Mouse (Mus musculus): ENCODE measurements at regions not wholly inside any gene's neighbourhood (a gene's known extent, or its start where the extent isn't known, plus 50 kb on each side); places are given as distances from the start of the nearest gene placed in this dataset.

DNA sequence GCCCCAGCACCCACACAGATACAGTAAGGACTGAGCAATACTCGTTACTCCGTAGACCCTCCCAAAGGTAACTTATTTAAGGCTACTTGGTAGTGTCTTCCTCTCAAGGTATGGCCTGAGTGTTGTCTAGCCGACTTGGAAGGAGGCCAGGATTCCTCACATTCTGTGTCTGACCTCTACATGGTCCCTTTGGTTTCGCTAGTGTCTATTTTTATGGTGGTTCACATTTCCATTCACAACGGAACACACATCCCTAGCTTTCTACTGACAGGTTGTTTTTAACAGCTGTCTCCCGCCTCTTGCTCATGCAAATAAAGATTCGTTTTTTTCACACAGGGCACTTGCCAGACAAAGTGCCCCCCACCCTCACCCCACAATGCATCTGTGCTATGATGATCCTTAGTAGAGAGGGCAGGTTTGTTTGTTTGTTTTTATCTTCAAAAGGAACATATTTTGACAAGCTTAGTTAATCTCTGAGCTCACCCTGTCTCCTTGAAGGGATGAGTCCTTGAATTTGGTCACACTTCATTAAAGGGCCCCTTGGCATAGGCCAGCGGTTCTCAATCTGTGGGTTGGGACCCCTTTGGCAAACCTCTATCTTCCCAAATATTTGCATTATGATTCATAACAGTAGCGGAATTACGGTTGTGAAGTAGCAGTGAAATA is 52.7 kb downstream of the Phlda1 start:
- DNase-seq (ENCODE audit: low spot score in 2 of 2), result no peak

DNA sequence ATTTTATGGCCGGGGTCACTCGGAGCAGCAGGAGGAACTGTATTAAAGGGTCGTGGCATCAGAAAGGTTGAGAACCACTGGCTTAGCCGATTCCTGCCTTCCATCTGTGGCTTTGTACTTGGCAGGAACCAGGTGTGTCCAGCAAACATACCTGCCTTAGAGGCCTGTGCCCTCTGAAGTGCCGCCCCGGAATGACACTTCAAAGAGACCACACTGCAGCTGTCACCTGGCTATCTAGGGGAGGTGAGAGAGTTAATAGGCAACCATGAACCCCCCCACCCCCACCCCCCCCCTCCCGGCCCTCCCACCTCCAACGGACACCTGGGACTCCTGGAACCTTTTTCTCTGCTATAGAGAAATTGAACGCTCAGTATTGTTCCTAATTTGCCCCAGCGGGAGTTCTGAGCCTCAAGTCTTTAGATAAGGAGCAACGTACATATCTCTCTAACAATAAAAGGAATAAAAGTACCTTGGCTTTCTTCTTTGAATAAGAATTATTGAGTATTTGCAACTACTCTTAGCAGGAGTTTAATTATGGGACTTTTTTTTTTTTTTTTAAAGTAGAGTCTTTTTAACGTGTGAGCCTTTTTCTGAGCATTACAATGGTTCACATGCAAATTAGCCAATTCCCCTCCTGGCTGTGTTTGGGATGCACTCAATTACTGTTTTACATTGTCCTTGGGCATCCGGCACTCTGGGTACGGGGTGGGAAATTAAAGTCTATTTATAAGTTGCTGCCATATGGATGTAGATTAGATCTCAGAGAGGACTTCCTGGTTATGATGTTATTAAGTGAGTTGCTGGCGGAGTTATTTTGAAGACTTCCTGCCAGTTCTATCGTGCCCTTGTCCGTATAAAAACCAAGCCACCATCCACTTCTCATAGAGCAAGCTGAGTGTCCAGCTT is 53.5 kb downstream of the Phlda1 start:
- no peak for DNase-seq (ENCODE audit: low spot score in 2 of 2)

DNA sequence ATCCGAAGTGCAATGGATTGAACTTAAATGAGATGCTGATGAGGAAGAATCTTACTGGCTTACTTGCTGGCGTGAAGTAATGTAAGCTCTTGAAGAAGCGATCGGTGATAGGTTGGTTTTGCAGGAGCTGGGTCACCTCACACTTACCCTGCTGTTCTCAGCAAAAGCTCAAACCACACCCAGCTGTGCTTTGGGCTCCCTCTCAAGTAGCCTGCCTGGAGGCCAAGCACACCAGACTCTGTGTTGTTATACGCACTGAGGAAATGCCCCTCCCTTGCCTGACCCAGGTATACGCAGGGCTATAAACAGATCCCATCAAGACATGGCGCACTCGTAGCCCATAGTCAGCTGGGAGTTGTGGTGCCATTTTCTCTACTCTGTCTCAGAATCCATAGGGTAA is 56.5 kb downstream of the Phlda1 start:
- DNase-seq (ENCODE audit: low spot score in 2 of 2), result no peak

DNA sequence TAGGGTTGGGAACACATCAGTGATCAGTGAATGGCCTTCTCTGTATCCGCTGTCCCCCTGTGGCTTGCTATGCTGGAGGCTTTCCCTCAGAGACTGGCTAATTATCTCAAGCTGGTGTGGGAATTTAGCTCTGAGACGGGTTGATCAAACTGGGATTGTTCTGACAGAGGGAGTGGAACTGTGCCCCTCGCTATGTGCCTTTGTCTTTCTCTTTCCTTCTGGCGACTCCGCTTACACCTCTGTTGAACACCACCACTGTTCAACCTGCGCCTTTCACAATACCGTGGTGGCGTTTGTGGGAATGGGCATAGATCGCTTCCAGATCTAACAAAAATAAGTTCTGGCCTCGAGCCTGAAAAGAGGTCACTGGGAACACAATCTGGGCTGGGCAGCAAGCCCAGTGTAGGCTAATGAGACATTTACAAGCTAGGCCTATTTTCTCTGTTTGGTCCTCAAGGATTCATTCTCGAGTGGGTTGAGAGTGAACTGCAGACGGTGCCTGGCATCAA is 60.8 kb downstream of the Phlda1 start:
- no peak for DNase-seq (ENCODE audit: low spot score in 2 of 2)

DNA sequence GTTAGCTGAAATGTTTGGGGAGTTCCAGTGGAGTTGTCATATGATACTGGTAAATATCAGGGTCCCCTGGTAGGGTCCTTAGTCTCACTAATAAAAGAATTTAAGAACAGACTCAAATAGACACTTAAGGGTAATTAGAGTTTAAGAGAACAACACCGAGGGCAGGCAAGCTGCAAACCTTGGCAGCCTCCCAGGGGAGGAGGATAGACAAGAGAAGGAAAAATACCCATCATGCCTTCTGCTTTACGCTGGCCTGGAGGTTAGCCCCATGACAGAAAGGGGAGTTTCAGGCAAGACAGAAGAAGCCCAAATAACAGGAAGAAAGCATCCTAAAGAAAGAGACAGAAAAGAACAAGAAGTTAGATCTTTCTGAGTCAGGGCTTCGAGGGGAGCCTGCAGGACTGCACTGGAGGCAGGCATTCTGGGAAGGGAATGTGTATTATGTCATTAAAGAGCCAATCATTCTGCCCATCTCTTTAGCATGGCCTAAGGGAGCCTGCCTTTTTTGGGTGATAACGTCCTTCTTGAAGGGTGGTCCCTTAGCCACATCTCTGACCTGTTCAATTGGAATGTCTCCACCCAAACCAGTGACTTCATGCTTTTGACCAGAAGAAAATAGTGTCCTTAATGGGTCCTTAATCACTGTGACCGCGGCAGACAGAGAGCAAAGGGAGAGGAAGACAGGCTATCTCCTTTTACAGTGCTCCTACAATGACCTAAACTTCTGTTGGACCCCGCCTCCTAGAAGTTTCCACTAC is 64.6 kb downstream of the Phlda1 start:
- no peak for DNase-seq (ENCODE audit: low spot score in 2 of 2)

- DNase-seq (ENCODE audit: low spot score in 2 of 2), result no peak
Observed at GRCm38 (mm10) chr10:111574231-111574630, 68.1 kb downstream of the Phlda1 start.

GRCm38 (mm10) chr10:111574812-111575211 is 68.7 kb downstream of the Phlda1 start:
- DNase-seq (ENCODE audit: low spot score in 2 of 2), result no peak

DNA sequence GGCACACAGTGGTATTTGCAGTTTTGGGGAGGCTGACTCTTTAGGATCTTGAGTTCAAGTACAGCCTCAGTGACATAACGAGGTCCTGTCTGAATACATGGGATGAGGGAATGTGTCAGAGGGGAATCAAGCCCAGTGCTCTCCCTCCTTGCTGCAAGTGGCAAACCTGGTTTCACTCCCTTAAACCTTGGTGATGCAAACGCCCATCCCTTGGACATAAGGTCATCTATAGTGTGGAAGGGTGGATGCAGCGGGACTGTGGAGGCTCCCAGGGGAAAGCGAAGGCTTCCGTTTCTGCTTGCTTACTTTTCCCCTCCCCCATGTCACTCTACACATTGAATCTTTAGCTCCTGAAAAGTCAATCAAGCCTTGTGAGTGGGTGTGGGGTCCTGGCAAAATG is 69.2 kb downstream of the Phlda1 start:
- no peak for DNase-seq (ENCODE audit: low spot score in 2 of 2)

GRCm38 (mm10) chr10:111575926-111576325 is 69.8 kb downstream of the Phlda1 start:
- no peak for DNase-seq (ENCODE audit: low spot score in 2 of 2)

DNA sequence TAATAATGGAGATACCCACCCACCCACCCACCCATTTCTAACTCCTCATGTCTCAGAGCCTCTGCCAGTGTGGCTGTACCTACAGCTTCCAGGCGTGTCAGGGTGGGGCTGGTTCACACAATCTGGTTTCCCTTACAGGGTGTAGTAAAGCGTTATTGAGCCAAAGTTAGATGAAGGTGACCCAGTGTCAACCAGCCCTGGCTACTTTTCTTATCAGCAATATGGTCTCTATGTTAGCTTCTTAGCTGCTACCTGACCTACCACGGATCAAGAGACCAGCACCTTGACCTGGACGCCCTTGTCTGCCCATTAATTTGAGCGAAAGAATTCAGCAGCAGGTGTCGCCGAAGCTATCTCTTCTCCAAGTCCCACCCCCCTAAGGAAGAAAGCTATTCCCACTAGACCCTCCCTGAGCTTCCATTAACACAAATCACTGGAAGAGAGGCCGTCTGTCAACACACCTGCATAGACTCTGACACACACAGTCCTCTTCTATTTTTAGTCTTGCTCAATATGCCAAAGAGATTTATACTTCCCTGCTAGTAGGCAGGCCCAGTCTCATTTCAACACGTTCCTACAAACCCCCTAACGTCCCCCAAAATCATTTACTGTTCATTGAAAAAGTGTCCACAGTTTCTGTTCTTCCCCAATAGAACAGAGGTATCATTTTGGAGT is 70.4 kb downstream of the Phlda1 start:
- DNase-seq (ENCODE audit: low spot score in 2 of 2), result no peak

DNA sequence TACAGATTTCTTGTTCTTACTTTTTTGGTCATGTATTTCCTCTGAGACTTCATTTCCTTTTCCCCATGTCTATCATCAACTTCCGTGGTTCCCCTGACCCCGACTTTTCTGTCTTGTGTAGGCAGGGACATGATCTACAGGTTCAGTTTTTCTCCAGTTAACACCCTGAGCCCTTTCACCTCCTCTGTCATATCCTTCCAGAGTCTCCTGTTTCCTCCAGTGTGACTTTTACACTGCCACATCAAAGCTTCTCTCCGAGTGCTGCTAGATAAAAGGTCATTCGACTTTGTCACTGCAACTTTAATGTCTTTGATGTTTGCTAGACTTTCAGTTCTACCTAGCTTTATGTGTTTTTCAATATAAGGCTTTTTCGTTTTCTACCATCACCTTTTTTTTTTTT is 72.5 kb downstream of the Phlda1 start:
- no peak for DNase-seq (ENCODE audit: low spot score in 2 of 2)

DNA sequence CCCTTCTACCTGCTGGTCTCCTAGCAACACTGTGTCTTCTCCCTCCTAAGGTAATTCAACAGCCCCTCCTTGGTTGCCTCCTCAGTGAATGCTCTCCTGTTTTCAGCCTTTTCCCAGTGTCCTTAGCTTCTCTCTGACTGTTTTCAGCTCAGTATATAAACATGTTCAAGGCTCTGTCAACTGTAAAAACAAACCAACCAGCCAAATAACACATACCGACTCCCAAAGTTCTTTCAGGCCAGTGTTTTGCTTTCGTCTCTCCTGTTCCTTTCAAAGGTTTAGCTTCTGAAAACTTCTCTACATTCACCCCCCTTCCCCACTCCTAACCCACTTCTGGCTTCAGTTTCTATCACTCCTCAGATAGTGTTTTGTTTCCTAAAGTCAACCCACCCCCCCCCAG is 73.4 kb downstream of the Phlda1 start:
- no peak for DNase-seq (ENCODE audit: low spot score in 2 of 2)

DNA sequence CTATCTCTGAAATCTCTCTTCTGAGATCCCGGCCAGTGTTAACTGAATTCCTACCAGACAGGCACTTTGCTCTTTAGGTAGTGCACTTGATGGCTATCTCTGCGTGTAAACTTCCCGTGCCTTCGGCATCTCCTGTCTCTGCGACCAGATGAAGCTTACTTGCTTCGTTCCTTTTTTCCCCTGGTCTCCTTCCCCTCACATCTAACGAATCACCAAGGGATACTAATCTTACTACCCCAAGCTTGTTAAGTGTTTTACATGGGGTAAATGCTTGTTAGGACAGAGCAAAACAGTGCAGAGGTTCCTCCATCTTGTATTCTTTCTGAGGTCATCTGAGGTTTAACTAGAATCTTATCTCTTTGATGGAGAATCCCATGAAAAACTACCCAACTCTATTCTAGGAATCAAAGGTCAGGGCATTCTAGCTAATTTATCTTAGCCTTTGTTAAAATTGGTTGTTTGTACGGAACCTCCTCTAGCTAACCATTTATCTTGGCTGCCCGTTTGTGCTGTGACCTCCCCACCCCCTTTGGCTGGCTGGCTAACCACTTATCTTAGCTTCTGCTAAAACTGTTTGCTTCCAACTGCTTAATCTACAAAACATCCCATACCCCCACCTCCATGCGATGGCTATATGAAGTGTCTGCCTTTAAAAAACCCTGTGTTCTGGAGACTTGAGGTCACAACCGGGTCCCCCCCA is 74.5 kb downstream of the Phlda1 start:
- no peak for DNase-seq (ENCODE audit: low spot score in 2 of 2)

GRCm38 (mm10) chr10:111581847-111582246 is 75.8 kb downstream of the Phlda1 start:
- DNase-seq (ENCODE audit: low spot score in 2 of 2), result no peak

GRCm38 (mm10) chr10:111582321-111583123 is 76.4 kb downstream of the Phlda1 start:
- no peak for DNase-seq (ENCODE audit: low spot score in 2 of 2)

DNA sequence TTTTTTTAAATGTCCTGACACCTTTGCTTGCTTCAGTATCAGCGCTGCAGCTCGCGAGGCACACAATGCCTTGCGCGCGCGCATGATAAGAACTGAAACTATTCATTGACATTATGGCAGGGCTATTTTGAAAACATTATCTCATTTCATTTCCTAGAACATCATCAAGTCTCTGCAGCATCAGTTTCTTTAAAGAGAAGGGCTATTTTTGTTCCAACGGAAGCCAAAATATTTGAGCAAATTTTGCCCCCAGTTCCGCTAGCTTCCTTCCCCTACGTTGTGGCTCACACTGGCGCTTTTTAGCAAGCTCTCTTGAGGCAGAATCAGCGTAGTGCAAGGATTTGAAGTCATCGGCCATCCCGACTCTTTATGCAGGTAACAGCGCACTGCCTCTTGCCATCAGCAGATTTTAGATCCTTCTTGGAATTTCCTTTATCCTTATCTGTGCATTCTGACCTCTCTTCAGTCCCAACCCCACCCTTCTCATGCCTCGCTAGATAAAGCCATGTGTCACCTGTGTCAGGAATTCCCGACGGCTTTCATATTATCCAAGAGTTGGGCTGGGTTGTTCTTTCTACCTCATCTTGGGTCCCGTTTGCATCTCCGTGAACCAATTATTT is 77.1 kb downstream of the Phlda1 start:
- no peak for DNase-seq (ENCODE audit: low spot score in 2 of 2)

DNA sequence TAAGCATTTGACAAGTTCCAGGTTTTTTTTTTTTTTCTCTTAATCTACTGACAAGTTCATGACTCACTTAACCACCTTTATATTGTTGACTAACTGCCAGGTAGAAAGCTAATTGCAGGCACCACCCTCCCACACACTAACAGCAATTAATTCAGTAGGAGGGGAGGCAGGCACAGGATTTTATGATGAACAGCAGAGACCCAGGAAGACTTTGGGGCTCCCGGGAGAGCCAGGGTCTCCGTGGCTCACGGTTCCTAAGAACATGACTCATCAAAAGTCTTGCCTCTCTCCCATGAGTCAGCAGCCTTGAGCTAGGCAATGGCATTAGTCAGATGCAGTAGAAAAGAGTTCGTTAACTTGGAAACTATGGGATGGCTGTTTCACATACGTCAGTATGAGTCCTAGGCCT is 77.7 kb downstream of the Phlda1 start:
- DNase-seq (ENCODE audit: low spot score in 2 of 2), result no peak

DNA sequence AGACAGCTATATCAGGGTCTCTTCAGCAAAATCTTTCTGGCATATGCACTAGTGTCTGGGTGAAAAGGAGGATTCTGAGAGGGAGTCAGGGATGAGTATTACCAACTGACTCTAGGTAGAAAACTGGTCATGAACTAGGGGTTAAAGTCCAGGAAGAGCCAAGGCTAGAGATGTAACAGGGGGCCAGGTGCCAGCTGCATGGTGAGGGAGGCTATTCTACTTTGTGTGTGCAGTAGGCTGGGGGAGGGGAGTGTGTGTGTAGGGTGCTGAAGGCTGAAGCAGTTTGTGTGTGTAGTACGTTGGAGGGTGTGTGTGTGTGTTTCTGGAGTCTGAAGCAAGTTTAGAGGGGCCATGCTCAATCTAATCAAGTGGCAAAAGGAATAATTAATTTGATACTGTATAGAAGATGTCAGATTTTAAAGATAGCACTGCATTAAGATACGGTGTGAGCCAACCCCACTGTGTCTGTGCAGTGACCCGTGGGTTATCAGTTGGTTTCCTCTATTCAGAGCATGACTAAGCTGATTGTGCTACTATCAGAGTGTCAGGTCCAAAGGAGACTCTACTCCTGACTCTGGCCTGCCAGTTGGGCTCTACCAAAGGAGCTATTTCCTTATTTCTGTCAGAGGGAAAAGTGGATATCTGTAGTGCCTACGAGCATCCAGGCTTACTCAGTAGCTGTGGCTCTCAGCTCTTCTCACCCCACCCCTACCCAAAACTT is 82.0 kb downstream of the Phlda1 start:
- DNase-seq (ENCODE audit: low spot score in 2 of 2), result no peak

GRCm38 (mm10) chr10:111589186-111589585 is 83.1 kb downstream of the Phlda1 start:
- no peak for DNase-seq (ENCODE audit: low spot score in 2 of 2)

Measured in spleen, postnatal 4 days (tissue).